7 mouse cellular contexts compared by ENCODE assay signal in the genomic region with DNA sequence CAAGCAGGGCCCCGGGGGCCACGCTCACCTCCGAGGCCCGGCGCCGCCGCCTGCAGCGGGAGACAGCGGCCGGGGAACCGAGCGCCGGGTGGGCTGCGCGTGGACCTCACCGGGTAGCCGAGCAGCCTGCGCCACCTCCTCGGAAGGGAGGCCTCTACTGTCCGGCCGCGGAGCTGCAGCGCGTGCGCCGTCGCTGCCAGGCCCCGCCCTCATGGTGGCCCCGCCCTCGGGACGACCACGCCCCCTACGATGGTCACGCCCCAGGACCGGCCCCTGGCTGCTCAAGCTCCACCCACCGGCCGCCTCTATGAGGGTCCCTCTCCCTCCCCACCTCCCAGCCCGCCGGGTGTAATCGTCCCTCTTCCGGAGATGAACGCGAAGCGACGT. TPM values are rescaled to one million over a fixed set of nuclear protein-coding genes. Genes with fewer than 3 reads are reported as not detected.
DNase-seq lines count a peak whose midpoint lies in the region; ATAC-seq and TF ChIP-seq lines count a peak whose summit lies in the region.

No protein-coding gene starts in this region.

- peaks cover 72% of the 10 kb centered on the region for H3K27me3 ChIP-seq in limb, embryonic 13.5 days
- peaks cover 12% of the 10 kb centered on the region for H3K27me3 ChIP-seq in midbrain, embryonic 15.5 days (replicated peaks)

- ATAC-seq in limb, embryonic 13.5 days (ENCODE audit: low FRiP score, low read depth): peak; percentile 93
- ATAC-seq in midbrain, embryonic 15.5 days (replicated peaks): peak; percentile 92

- H3K4me3 ChIP-seq in embryonic fibroblast, embryonic 13.5 days (ENCODE audit: insufficient read depth, low read length): peak overlapping the region; percentile 61
- H3K4me3 ChIP-seq in limb, embryonic 13.5 days: peak overlapping the region; percentile 61
- H3K4me3 ChIP-seq in midbrain, embryonic 15.5 days: peak overlapping the region; percentile 52

- H3K4me1 ChIP-seq in embryonic fibroblast, embryonic 13.5 days (ENCODE audit: control insufficient read depth, insufficient read depth, low read length): no peaks in the 10 kb centered on the region
- peaks cover 7% of the 10 kb centered on the region for H3K4me1 ChIP-seq in limb, embryonic 13.5 days
- H3K4me1 ChIP-seq in midbrain, embryonic 15.5 days: peaks cover 23% of the 10 kb centered on the region

- H3K9me3 ChIP-seq in limb, embryonic 13.5 days: no peaks in the 10 kb centered on the region
- no peaks in the 10 kb centered on the region for H3K9me3 ChIP-seq in midbrain, embryonic 15.5 days

- H3K36me3 ChIP-seq in limb, embryonic 13.5 days: no peaks in the 10 kb centered on the region
- no peaks in the 10 kb centered on the region for H3K36me3 ChIP-seq in midbrain, embryonic 15.5 days (replicated peaks)

- peak; percentile 70; the same call in 1 of the 2 replicates for TF ChIP-seq CTCF in embryonic fibroblast, embryonic 13.5 days (IDR thresholded peaks at IDR 0.05; ENCODE audit: borderline replicate concordance, insufficient read depth, low read length)

- peak; percentile 68 for TF ChIP-seq POLR2A in embryonic fibroblast, embryonic 13.5 days (IDR thresholded peaks at IDR 0.05; ENCODE audit: low read depth, low read length)

- peak; percentile 91 for DNase-seq in brain, adult 2 months (ENCODE audit: low read depth, low spot score)
- peak; percentile 83 to 84 for DNase-seq in heart, adult 9 months (ENCODE audit: low spot score in 2 of 2)
- peak; percentile 71 for DNase-seq in kidney, adult 9 months
- peak; percentile 58 to 71 for DNase-seq in spleen, adult 18-20 months

- WGBS in limb, embryonic 13.5 days: under 1% methylated on average over 41 of the region's 45 CpGs
- under 1% methylated on average over 42 of the region's 45 CpGs for WGBS in midbrain, embryonic 15.5 days

- H3K9ac ChIP-seq in limb, embryonic 13.5 days: peak overlapping the region; percentile 69
- H3K9ac ChIP-seq in midbrain, embryonic 15.5 days: peak overlapping the region; percentile 56

- H3K4me2 ChIP-seq in limb, embryonic 13.5 days (replicated peaks): peak overlapping the region; percentile 98
- H3K4me2 ChIP-seq in midbrain, embryonic 15.5 days: peak overlapping the region; percentile 96

- H3K27ac ChIP-seq in embryonic fibroblast, embryonic 13.5 days (ENCODE audit: insufficient read depth, low read length): no peak overlapping the region
- H3K27ac ChIP-seq in limb, embryonic 13.5 days: no peak overlapping the region
- peak overlapping the region; percentile 53; the same call in 1 of the 2 replicates for H3K27ac ChIP-seq in midbrain, embryonic 15.5 days

RNA-seq across cellular contexts. Expression of a gene that starts 34.3 kb away (rescaled TPM):
- polyA plus RNA-seq in embryonic fibroblast, embryonic 13.5 days (2011; ENCODE audit: insufficient read length, low read depth, missing spikeins): not detected in 2 replicates
- polyA plus RNA-seq in limb, embryonic 13.5 days (2015; fragmentation: Nextera tagmentation; extraction: Ambion mirVana): not detected in 2 replicates
- polyA plus RNA-seq in midbrain, embryonic 15.5 days (2015; fragmentation: Nextera tagmentation; extraction: Ambion mirVana): not detected in 2 replicates
